19 mouse cellular contexts compared by ENCODE assay signal in the genomic region with DNA sequence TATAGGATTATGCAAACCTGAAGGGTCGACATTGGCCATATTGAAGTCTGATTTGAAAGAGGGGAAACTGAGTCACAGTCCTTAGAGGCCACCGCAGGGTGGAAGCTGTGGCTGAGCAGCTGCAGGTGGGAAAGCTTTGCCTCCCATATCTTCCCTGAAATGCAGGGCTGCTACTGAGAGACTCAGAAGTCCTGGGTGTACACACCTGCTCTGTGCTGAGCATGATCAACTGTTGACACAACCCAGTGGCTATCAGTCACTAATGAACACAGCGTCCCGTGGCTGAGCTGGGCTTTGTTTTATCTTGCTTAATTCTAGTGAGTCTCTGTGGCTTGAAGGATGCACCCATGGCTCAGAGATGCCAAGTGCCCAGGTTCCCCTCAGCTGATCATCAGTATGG. TPM values are rescaled to one million over a fixed set of nuclear protein-coding genes. Genes with fewer than 3 reads are reported as not detected.
DNase-seq lines count a peak whose midpoint lies in the region; ATAC-seq lines count a peak whose summit lies in the region.
"Had no signal": no experiment of that assay in that cellular context is flagged by ENCODE, and none has a peak within 500 bp of the region (broad histone marks: within the 10 kb centered on the region; RNA-seq: fewer than 3 reads in every experiment).

No protein-coding gene starts in this region.

- DNase-seq in heart, adult 11 months, result peak; percentile 81
- no peak for DNase-seq in heart, postnatal 25 days (ENCODE audit: low spot score)
- no peak for DNase-seq in lung, postnatal 36 days
- no peak for DNase-seq in midbrain, embryonic 14.5 days
- DNase-seq: adrenal gland, adult 8-10 months; adrenal gland, postnatal 14 days; adrenal gland, postnatal 36 days; B cell, adult 2 months; cerebellum, adult 9-10 months had no signal

- H3K4me1 ChIP-seq in stomach, embryonic 16.5 days (ENCODE audit: control insufficient read depth, insufficient read depth, low read length), result no peaks in the 10 kb centered on the region
- H3K4me1 ChIP-seq in midbrain, embryonic 14.5 days (ENCODE audit: control insufficient read depth, insufficient read depth, low read length), result no peaks in the 10 kb centered on the region
- H3K4me1 ChIP-seq: embryonic facial prominence, embryonic 10.5 days; embryonic facial prominence, embryonic 12.5 days; forebrain, embryonic 13.5 days; forebrain, embryonic 15.5 days had no signal

- no peak overlapping the region for H3K4me2 ChIP-seq in stomach, embryonic 16.5 days (ENCODE audit: low read depth, low read length)
- H3K4me2 ChIP-seq in midbrain, embryonic 14.5 days (ENCODE audit: low read length), result no peak overlapping the region
- H3K4me2 ChIP-seq: embryonic facial prominence, embryonic 12.5 days; forebrain, embryonic 13.5 days; forebrain, embryonic 15.5 days had no signal

- intact Hi-C loops in heart, postnatal 25 days (cut with DNase I), result no loop called here

- H3K9me3 ChIP-seq in stomach, embryonic 16.5 days (replicated peaks; ENCODE audit: control insufficient read depth, low read length), result no peaks in the 10 kb centered on the region
- no peaks in the 10 kb centered on the region for H3K9me3 ChIP-seq in midbrain, embryonic 14.5 days (ENCODE audit: control insufficient read depth, low read length)
- H3K9me3 ChIP-seq: embryonic facial prominence, embryonic 10.5 days; embryonic facial prominence, embryonic 12.5 days; forebrain, embryonic 13.5 days; forebrain, embryonic 15.5 days; G1E had no signal

- H3K27me3 ChIP-seq in stomach, embryonic 16.5 days (ENCODE audit: control insufficient read depth, insufficient read depth, low read length), result no peaks in the 10 kb centered on the region
- H3K27me3 ChIP-seq in midbrain, embryonic 14.5 days (ENCODE audit: control insufficient read depth, insufficient read depth, low read length), result no peaks in the 10 kb centered on the region
- H3K27me3 ChIP-seq: embryonic facial prominence, embryonic 12.5 days; forebrain, embryonic 13.5 days; forebrain, embryonic 15.5 days had no signal

- no peaks in the 10 kb centered on the region for H3K36me3 ChIP-seq in stomach, embryonic 16.5 days (ENCODE audit: control insufficient read depth, insufficient read depth, low read length)
- H3K36me3 ChIP-seq in midbrain, embryonic 14.5 days (ENCODE audit: control insufficient read depth, insufficient read depth, low read length), result no peaks in the 10 kb centered on the region
- H3K36me3 ChIP-seq: embryonic facial prominence, embryonic 10.5 days; embryonic facial prominence, embryonic 12.5 days; forebrain, embryonic 15.5 days; G1E had no signal

- peak; percentile 75; the same call in 1 of the 2 replicates for ATAC-seq in stomach, embryonic 16.5 days (ENCODE audit: insufficient read depth, low FRiP score)
- ATAC-seq in midbrain, embryonic 14.5 days (ENCODE audit: low FRiP score, low TSS enrichment), result no peak
- ATAC-seq: activated CD4-positive, CD25-positive, alpha-beta regulatory T cell, adult 4 months; CD4-positive, CD25-positive, alpha-beta regulatory T cell, adult 4 months; forebrain, embryonic 13.5 days; forebrain, embryonic 15.5 days; Patski had no signal

- WGBS in stomach, embryonic 16.5 days, result 56% methylated on average over 4 of the region's 4 CpGs
- 87% methylated on average over 4 of the region's 4 CpGs for WGBS in midbrain, embryonic 14.5 days

- no peak overlapping the region for H3K27ac ChIP-seq in stomach, embryonic 16.5 days (ENCODE audit: low read length)
- H3K27ac ChIP-seq in midbrain, embryonic 14.5 days (replicated peaks; ENCODE audit: low read depth, low read length), result no peak overlapping the region
- H3K27ac ChIP-seq: embryonic facial prominence, embryonic 10.5 days; embryonic facial prominence, embryonic 12.5 days; forebrain, embryonic 13.5 days; forebrain, embryonic 15.5 days had no signal

- H3K9ac ChIP-seq in stomach, embryonic 16.5 days (ENCODE audit: low read length), result no peak overlapping the region
- no peak overlapping the region for H3K9ac ChIP-seq in midbrain, embryonic 14.5 days (replicated peaks; ENCODE audit: low read length)
- H3K9ac ChIP-seq: embryonic facial prominence, embryonic 12.5 days; forebrain, embryonic 13.5 days; forebrain, embryonic 15.5 days had no signal

- no peak overlapping the region for H3K4me3 ChIP-seq in stomach, embryonic 16.5 days (replicated peaks; ENCODE audit: low read length)
- no peak overlapping the region for H3K4me3 ChIP-seq in midbrain, embryonic 14.5 days (replicated peaks; ENCODE audit: low read depth, low read length)
- H3K4me3 ChIP-seq: embryonic facial prominence, embryonic 10.5 days; embryonic facial prominence, embryonic 12.5 days; forebrain, embryonic 13.5 days; forebrain, embryonic 15.5 days had no signal

RNA-seq across cellular contexts. Expression of a gene that starts 53.0 kb away (rescaled TPM):
- total RNA-seq in heart, postnatal 25 days (2021), result under 1 TPM; 0.14 to 0.26 TPM
- polyA plus RNA-seq in stomach, embryonic 16.5 days (2015; fragmentation: Nextera tagmentation; extraction: Ambion mirVana), result 2.4 and 2.6 TPM in 2 replicates
- 0.15 and 0.28 TPM in 2 replicates for polyA plus RNA-seq in midbrain, embryonic 14.5 days (2014; fragmentation: Nextera tagmentation; extraction: Ambion mirVana)
- total RNA-seq: adrenal gland, postnatal 36 days; CH12.LX had no signal
- polyA plus RNA-seq: activated CD4-positive, CD25-positive, alpha-beta regulatory T cell, adult 4 months; CD4-positive, CD25-positive, alpha-beta regulatory T cell, adult 4 months; embryonic facial prominence, embryonic 10.5 days; G1E; Patski had no signal

RNA-seq across cellular contexts. Expression of a gene that starts 55.5 kb away (rescaled TPM):
- total RNA-seq in heart, postnatal 25 days (2021), result 10 to 100 TPM; 28.5 to 30.6 TPM
- polyA plus RNA-seq in stomach, embryonic 16.5 days (2015; fragmentation: Nextera tagmentation; extraction: Ambion mirVana), result 110 and 116 TPM in 2 replicates
- 200 and 209 TPM in 2 replicates for polyA plus RNA-seq in midbrain, embryonic 14.5 days (2014; fragmentation: Nextera tagmentation; extraction: Ambion mirVana)
